Mouse (Mus musculus) small intestine, adult 2 months (tissue): Measurements from ENCODE around the gene Fgfr4. TPM values are rescaled to one million over a fixed set of nuclear protein-coding genes. Genes with fewer than 3 reads are reported as not detected.

ENCODE experiments used
- H3K27ac ChIP-seq: fragments of 200-500 bp; 2 replicates; pipeline ENCODE4 v1.5.1; 2012; ENCODE audit warnings: low read depth, low read length, control low read depth, inconsistent platforms; ENCODE audit not compliant: insufficient read depth
- H3K27me3 ChIP-seq: fragments of 200-500 bp; 2 replicates; pipeline ENCODE4 v1.6.1; 2012; ENCODE audit warnings: mild to moderate bottlenecking, moderate library complexity, low read length, inconsistent platforms; ENCODE audit not compliant: control insufficient read depth, insufficient read depth
- H3K36me3 ChIP-seq: fragments of 200-500 bp; 2 replicates; pipeline ENCODE4 v1.6.1; 2012; ENCODE audit warnings: mild to moderate bottlenecking, low read length, control low read depth, inconsistent platforms; ENCODE audit not compliant: control insufficient read depth, insufficient read depth
- H3K4me1 ChIP-seq: fragments of 200-500 bp; 2 replicates; pipeline ENCODE4 v1.6.1; 2012; ENCODE audit warnings: low read length, inconsistent platforms, mixed read lengths; ENCODE audit not compliant: control insufficient read depth, insufficient read depth, insufficient read length
- H3K4me3 ChIP-seq: fragments of 200-500 bp; 2 replicates; pipeline ENCODE4 v1.5.1; 2012; ENCODE audit warnings: low read depth, mild to moderate bottlenecking, control low read depth, inconsistent platforms, low read length, moderate library complexity
- CTCF ChIP-seq: fragments of 200-500 bp; IDR thresholded peaks from 2 replicates; pipeline ENCODE4 v1.5.1; 2012; ENCODE audit warnings: low read depth, mild to moderate bottlenecking, control low read depth, inconsistent platforms, low read length, moderate library complexity, mixed read lengths; ENCODE audit not compliant: insufficient replicate concordance, insufficient read length; ENCODE audit errors: extremely low read depth
- POLR2A ChIP-seq: fragments of 200-500 bp; IDR thresholded peaks from 2 replicates; pipeline ENCODE4 v1.6.1; 2012; ENCODE audit warnings: low read depth, mild to moderate bottlenecking, control low read depth, inconsistent platforms, low read length, moderate library complexity
- WGBS: fragments of 180-500 bp; shearing (Covaris S2); methylation state at CpG from one replicate; pipeline ENCODE4 v1.1.7; 2018; 5-methylcytosine and 5-hydroxymethylcytosine counted together
- polyA plus RNA-seq: library from polyadenylated mRNA; depleted of rRNA; stranded (reverse); fragments of >200 nt; gene quantifications from 2 replicates; pipeline ENCODE4 v1.2.3, GENCODE M21; 2012

The Fgfr4 gene
- polyA plus RNA-seq, 1 experiment: 4.8 TPM

DNA sequence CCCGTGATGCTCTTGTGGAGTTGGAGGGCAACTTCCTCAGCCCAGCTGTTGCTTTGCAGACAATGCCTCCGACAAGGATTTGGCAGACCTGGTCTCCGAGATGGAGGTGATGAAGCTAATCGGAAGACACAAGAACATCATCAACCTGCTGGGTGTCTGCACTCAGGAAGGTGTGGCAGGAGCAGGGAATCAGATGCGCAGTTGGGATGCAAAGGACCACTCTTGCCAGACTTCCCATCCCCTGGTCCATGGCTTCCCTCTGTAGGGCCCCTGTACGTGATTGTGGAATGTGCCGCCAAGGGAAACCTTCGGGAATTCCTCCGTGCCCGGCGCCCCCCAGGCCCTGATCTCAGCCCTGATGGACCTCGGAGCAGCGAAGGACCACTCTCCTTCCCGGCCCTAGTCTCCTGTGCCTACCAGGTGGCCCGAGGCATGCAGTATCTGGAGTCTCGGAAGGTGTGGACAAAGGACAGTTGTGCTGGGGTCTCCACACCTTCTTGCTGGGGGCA, 13.4 kb downstream of the Fgfr4 start:
- Histone ChIP-seq H3K27me3 (no peaks in the 10 kb centered on the region), H3K4me1 (no peaks in the 10 kb centered on the region), H3K27ac (no peak overlapping the region), H3K36me3 (no peaks in the 10 kb centered on the region), H3K4me3 (no peak overlapping the region)
- WGBS: 94% methylated on average over 16 of the region's 16 CpGs
- TF ChIP-seq POLR2A (no peak), CTCF (no peak)

- WGBS: 91% methylated on average over 32 of the region's 32 CpGs
- H3K27ac ChIP-seq: no peak overlapping the region
These were observed 14.6 kb downstream of the Fgfr4 start for GRCm38 (mm10) chr13:55166806-55167725.

DNA sequence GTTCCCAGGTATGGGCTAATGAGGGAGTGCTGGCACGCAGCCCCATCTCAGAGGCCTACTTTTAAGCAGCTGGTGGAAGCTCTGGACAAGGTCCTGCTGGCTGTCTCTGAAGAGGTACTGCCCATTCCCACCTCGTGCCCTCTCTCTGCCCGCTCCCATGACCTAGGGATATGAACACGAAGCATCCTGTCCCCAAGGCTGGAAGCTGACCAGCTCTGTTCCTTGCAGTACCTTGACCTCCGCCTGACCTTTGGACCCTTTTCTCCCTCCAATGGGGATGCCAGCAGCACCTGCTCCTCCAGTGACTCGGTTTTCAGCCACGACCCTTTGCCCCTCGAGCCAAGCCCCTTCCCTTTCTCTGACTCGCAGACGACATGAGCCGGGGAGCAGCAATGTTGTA, 15.4 kb downstream of the Fgfr4 start:
- WGBS: 82% methylated on average over 11 of the region's 11 CpGs
- TF ChIP-seq POLR2A (no peak), CTCF (no peak)
- Histone ChIP-seq H3K27ac (no peak overlapping the region), H3K27me3 (no peaks in the 10 kb centered on the region; the same call in 1 of the 2 replicates), H3K4me3 (no peak overlapping the region), H3K36me3 (no peaks in the 10 kb centered on the region), H3K4me1 (peaks cover 4% of the 10 kb centered on the region)

More at GRCm38 (mm10) chr13:55166806-55167725, 14.6 kb downstream of the Fgfr4 start:
- Histone ChIP-seq H3K4me3 (no peak overlapping the region), H3K4me1 (peaks cover 4% of the 10 kb centered on the region), H3K36me3 (no peaks in the 10 kb centered on the region), H3K27me3 (no peaks in the 10 kb centered on the region)
- TF ChIP-seq POLR2A (no peak), CTCF (no peak)

- 87% methylated on average over 5 of the region's 5 CpGs for WGBS
- no peaks in the 10 kb centered on the region; the same call in 1 of the 2 replicates for H3K27me3 ChIP-seq
- no peak for TF ChIP-seq CTCF
- TF ChIP-seq POLR2A: no peak
- no peak overlapping the region for H3K27ac ChIP-seq
- no peaks in the 10 kb centered on the region for H3K36me3 ChIP-seq
- H3K4me3 ChIP-seq: no peak overlapping the region
- peaks cover 4% of the 10 kb centered on the region for H3K4me1 ChIP-seq
These were observed 15.8 kb downstream of the Fgfr4 start for GRCm38 (mm10) chr13:55168255-55168654.

- Histone ChIP-seq H3K4me3 (no peak overlapping the region), H3K36me3 (no peaks in the 10 kb centered on the region), H3K4me1 (peaks cover 4% of the 10 kb centered on the region), H3K27ac (0 out of 2 replicates have a peak overlapping the region, but pooled peaks have one; percentile 1), H3K27me3 (no peaks in the 10 kb centered on the region; the same call in 1 of the 2 replicates)
- WGBS: 84% methylated on average over 13 of the region's 13 CpGs
- TF ChIP-seq POLR2A: no peak
- no peak for TF ChIP-seq CTCF
These were observed 16.5 kb downstream of the Fgfr4 start for GRCm38 (mm10) chr13:55168958-55169369.

DNA sequence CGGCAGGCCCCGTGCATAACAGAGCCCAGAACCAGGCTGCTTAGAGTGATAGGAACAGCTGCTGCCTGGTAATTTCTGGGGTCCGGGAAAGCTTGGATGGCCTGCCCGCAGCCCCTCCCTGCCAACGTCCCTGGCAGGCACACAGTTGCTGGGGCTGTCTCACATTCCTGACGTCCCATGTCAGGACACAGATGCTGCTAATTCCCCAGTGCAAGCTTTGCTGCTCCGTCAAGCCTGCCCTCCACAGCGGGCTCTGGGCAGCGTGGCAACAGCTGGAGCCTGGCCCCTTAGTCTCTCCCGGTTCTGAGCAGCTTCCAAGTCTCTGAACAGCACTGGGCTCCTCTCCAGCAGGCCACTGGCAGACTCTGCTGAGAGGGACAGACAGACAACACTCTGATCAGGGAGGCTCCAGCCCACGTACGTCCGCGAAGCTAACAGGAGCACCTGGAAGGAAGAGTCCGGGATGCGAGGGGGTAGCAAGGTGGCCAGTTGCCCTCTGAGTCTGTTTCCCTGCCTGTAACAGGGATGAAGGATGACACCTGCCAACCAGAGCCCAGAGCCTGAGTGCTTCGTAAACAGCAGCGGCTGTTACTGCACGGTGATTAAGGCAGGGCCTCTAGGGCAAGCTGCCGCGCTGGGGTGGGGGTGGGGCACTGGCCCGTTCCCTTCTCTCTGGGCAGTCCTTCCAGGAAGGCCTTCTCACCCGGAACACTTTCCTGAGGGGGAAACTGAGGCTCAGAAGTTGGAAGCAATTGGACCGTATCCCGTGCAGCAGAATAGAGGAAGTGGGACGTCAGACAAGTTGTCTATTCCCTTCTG, 19.3 kb downstream of the Fgfr4 start:
- peaks cover 4% of the 10 kb centered on the region for H3K4me1 ChIP-seq
- H3K27me3 ChIP-seq: no peaks in the 10 kb centered on the region; the same call in 1 of the 2 replicates
- 0 out of 2 replicates have a peak overlapping the region, but pooled peaks have one; percentile 30 for H3K27ac ChIP-seq
- no peak for TF ChIP-seq POLR2A
- H3K36me3 ChIP-seq: no peaks in the 10 kb centered on the region
- H3K4me3 ChIP-seq: peak overlapping the region; percentile 33
- WGBS: 15% methylated on average over 26 of the region's 26 CpGs

DNA sequence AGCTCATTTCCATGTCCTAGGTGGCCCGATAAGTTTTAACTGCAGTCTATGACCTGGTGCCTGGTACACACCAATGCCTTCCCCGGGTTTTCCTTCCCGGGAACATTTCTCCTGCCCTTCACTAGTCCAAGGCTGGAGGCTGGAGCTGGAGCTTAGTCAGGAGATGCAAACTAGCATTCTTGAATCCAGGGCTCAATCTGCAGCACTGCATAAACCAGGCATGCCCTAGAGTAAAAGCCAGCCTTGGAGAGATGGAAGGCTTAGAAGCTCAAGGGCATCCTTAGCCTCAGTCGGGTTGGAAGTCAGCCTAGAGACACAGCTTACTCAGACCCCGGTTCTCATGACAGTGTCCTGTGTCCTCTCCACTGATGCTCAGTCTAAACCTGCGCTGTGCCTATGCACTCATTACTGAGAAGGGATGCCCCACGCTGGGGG, 19.9 kb downstream of the Fgfr4 start:
- H3K36me3 ChIP-seq: no peaks in the 10 kb centered on the region
- no peak for TF ChIP-seq CTCF
- TF ChIP-seq POLR2A: no peak
- no peak overlapping the region for H3K27ac ChIP-seq
- H3K27me3 ChIP-seq: no peaks in the 10 kb centered on the region; the same call in 1 of the 2 replicates
- H3K4me1 ChIP-seq: peaks cover 4% of the 10 kb centered on the region
- H3K4me3 ChIP-seq: no peak overlapping the region
- 39% methylated on average over 7 of the region's 7 CpGs for WGBS
